In genomic region chr11:94774887-94775497, GRCm38 (mm10) we compare ENCODE assay signal across 22 mouse cellular contexts. TPM values are rescaled to one million over a fixed set of nuclear protein-coding genes. Genes with fewer than 3 reads are reported as not detected.
"Had no signal": no experiment of that assay in that cellular context is flagged by ENCODE, and none has a peak within 500 bp of the region (broad histone marks: within the 10 kb centered on the region; RNA-seq: fewer than 3 reads in every experiment).

No protein-coding gene starts in this region.

- H3K9ac ChIP-seq: liver, embryonic 13.5 days; liver, embryonic 15.5 days; liver, postnatal 0 days; lung, embryonic 15.5 days; midbrain, embryonic 12.5 days; neural tube, embryonic 13.5 days had no signal

- DNase-seq: liver, embryonic 13.5 days; liver, postnatal 0 days; lung, adult 2 months; lung, postnatal 4 days; midbrain, embryonic 14.5 days; right cerebral cortex, postnatal 14 days; spleen, adult 18-20 months; thymus, adult 18-20 months; thymus, postnatal 14 days; thymus, postnatal 36 days had no signal

- H3K27ac ChIP-seq: liver, embryonic 13.5 days; liver, embryonic 15.5 days; lung, embryonic 15.5 days; midbrain, embryonic 10.5 days; midbrain, embryonic 12.5 days; neural tube, embryonic 13.5 days had no signal

- H3K36me3 ChIP-seq: liver, embryonic 13.5 days; liver, embryonic 15.5 days; lung, embryonic 15.5 days; midbrain, embryonic 10.5 days; midbrain, embryonic 12.5 days; neural tube, embryonic 13.5 days had no signal

- H3K4me1 ChIP-seq: liver, embryonic 13.5 days; liver, embryonic 15.5 days; lung, embryonic 15.5 days; midbrain, embryonic 10.5 days; midbrain, embryonic 12.5 days; neural tube, embryonic 13.5 days had no signal

- ATAC-seq: liver, postnatal 0 days; lung, postnatal 0 days; midbrain, embryonic 16.5 days had no signal

- H3K27me3 ChIP-seq: liver, embryonic 15.5 days; lung, embryonic 15.5 days; midbrain, embryonic 12.5 days; neural tube, embryonic 13.5 days had no signal

- H3K9me3 ChIP-seq: liver, embryonic 13.5 days; liver, embryonic 15.5 days; lung, embryonic 15.5 days; midbrain, embryonic 10.5 days; midbrain, embryonic 12.5 days; neural tube, embryonic 13.5 days had no signal

- H3K4me2 ChIP-seq: liver, embryonic 13.5 days; liver, embryonic 15.5 days; lung, embryonic 15.5 days; midbrain, embryonic 12.5 days; neural tube, embryonic 13.5 days had no signal

- H3K4me3 ChIP-seq: liver, embryonic 13.5 days; liver, embryonic 15.5 days; lung, embryonic 15.5 days; midbrain, embryonic 10.5 days; midbrain, embryonic 12.5 days; myocyte; neural tube, embryonic 13.5 days had no signal

RNA-seq across cellular contexts. Expression of gene Tmem92, which starts 7.5 kb away (rescaled TPM):
- total RNA-seq: megakaryocyte, adult 5-6 weeks; megakaryocyte-erythroid progenitor cell, adult 5-6 weeks; neutrophil, adult 5-6 weeks had no signal
- polyA plus RNA-seq: liver, embryonic 13.5 days; liver, embryonic 15.5 days; liver, postnatal 0 days; lung, adult 2 months; lung, embryonic 15.5 days; lung, postnatal 0 days; midbrain, embryonic 10.5 days; midbrain, embryonic 12.5 days; midbrain, embryonic 14.5 days; midbrain, embryonic 16.5 days; myocyte; neural tube, embryonic 11.5 days; neural tube, embryonic 13.5 days had no signal

RNA-seq across cellular contexts. Expression of gene Cdc34b, which starts 33.4 kb away (rescaled TPM):
- total RNA-seq: megakaryocyte, adult 5-6 weeks; megakaryocyte-erythroid progenitor cell, adult 5-6 weeks; neutrophil, adult 5-6 weeks had no signal
- polyA plus RNA-seq: liver, embryonic 15.5 days; liver, postnatal 0 days; midbrain, embryonic 14.5 days; neural tube, embryonic 11.5 days; neural tube, embryonic 13.5 days had no signal
